Mouse (Mus musculus) G1E (cell line): ENCODE results near the gene Raph1.

Source experiments
- CTCF ChIP-seq: IDR thresholded peaks from 2 replicates; pipeline ENCODE4 v1.5.1; 2012; ENCODE audit warnings: low read depth, low read length, inconsistent platforms, mixed read lengths
- GATA1 ChIP-seq: IDR thresholded peaks from 2 replicates; pipeline ENCODE4 v1.6.1; 2012; ENCODE audit warnings: borderline replicate concordance, low read length, inconsistent platforms, mixed read lengths
- GATA2 ChIP-seq: IDR thresholded peaks from 2 replicates; pipeline ENCODE4 v1.6.1; 2012; ENCODE audit warnings: low read depth, low read length, inconsistent platforms, borderline replicate concordance
- TAL1 ChIP-seq: conservative IDR thresholded peaks from 2 replicates; pipeline ENCODE4 v1.6.1; 2012; ENCODE audit warnings: low read depth, low read length, inconsistent platforms, mixed read lengths

DNA sequence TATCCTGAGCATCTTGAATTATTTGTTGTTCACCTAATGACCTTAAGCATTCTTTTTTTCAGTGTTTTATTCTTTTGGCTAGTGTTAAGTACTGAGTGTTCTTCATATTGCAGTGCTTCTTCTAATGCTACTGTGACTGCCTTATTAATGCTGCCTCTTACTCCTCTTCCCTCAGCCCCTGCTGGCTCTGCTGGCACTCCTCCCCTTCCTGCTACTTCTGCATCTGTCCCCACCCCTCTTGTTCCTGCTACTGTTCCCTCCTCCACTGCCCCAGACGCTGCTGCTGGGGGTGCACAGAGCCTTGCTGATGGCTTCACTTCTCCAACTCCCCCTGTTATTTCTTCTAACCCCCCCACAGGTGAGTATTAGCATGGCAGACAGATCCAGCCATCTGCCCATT is 117.0 kb downstream of the Raph1 start:
- no peak for TF ChIP-seq CTCF
- TF ChIP-seq TAL1: no peak
- no peak for TF ChIP-seq GATA2
- no peak for TF ChIP-seq GATA1
